In genomic region chrX:52162756-52163155, GRCm38 (mm10) we compare ENCODE assay signal across 9 mouse cellular contexts. TPM values are rescaled to one million over a fixed set of nuclear protein-coding genes. Genes with fewer than 3 reads are reported as not detected.
A peak's percentile ranks its signal among the peaks of the same experiment; 100 is the strongest.
DNase-seq lines count a peak whose midpoint lies in the region; ATAC-seq and TF ChIP-seq lines count a peak whose summit lies in the region.
"Had no signal": no experiment of that assay in that cellular context is flagged by ENCODE, and none has a peak within 500 bp of the region (broad histone marks: within the 10 kb centered on the region; RNA-seq: fewer than 3 reads in every experiment).

No protein-coding gene starts in this region.

- TF ChIP-seq EP300 in heart, adult 2 months (IDR thresholded peaks at IDR 0.05; ENCODE audit: insufficient read depth, low read depth, low read length): no peak
- TF ChIP-seq EP300 in liver, postnatal 0 days (IDR thresholded peaks at IDR 0.05; ENCODE audit: low read depth): no peak

- peak overlapping the region; percentile 63 for H3K4me3 ChIP-seq in heart, embryonic 11.5 days (ENCODE audit: low read depth, low read length)
- H3K4me3 ChIP-seq in heart, adult 2 months: no peak overlapping the region
- peak overlapping the region; percentile 80; the same call in 1 of the 2 replicates for H3K4me3 ChIP-seq in G1E (ENCODE audit: low read depth, low read length)
- peak overlapping the region; percentile 49 for H3K4me3 ChIP-seq in hindbrain, embryonic 12.5 days
- H3K4me3 ChIP-seq in liver, postnatal 0 days (ENCODE audit: low read depth, low read length): peak overlapping the region; percentile 63; the same call in 1 of the 2 replicates

- no peak for DNase-seq in heart, adult 2 months
- no peak for DNase-seq in G1E (ENCODE audit: low spot score)
- no peak for DNase-seq in liver, postnatal 0 days
- DNase-seq in adrenal gland, adult 8-10 months: no peak
- no peak for DNase-seq in embryo, embryonic 10.5 days (ENCODE audit: low spot score)
- DNase-seq in urinary bladder, postnatal 14 days (ENCODE audit: low spot score): no peak
- DNase-seq: layer of hippocampus, adult 9-11 months had no signal

- no peak overlapping the region for H3K27ac ChIP-seq in heart, embryonic 11.5 days (ENCODE audit: low read depth, low read length)
- no peak overlapping the region; the same call in 1 of the 2 replicates for H3K27ac ChIP-seq in heart, adult 2 months
- no peak overlapping the region for H3K27ac ChIP-seq in hindbrain, embryonic 12.5 days
- no peak overlapping the region for H3K27ac ChIP-seq in liver, postnatal 0 days (ENCODE audit: low read depth)

- no peaks in the 10 kb centered on the region for H3K36me3 ChIP-seq in heart, embryonic 11.5 days (ENCODE audit: control insufficient read depth, insufficient read depth, low read length)
- H3K36me3 ChIP-seq in heart, adult 2 months (ENCODE audit: control insufficient read depth, insufficient read depth, low read length): no peaks in the 10 kb centered on the region
- peaks cover 13% of the 10 kb centered on the region for H3K36me3 ChIP-seq in G1E (replicated peaks)
- no peaks in the 10 kb centered on the region for H3K36me3 ChIP-seq in hindbrain, embryonic 12.5 days
- H3K36me3 ChIP-seq in liver, postnatal 0 days (replicated peaks; ENCODE audit: insufficient read depth, low read length): no peaks in the 10 kb centered on the region

- peak overlapping the region; percentile 78; the same call in 1 of the 2 replicates for H3K9ac ChIP-seq in heart, embryonic 11.5 days (ENCODE audit: low read depth, low read length)
- no peak overlapping the region for H3K9ac ChIP-seq in heart, adult 2 months (ENCODE audit: low read depth, low read length)
- no peak overlapping the region for H3K9ac ChIP-seq in hindbrain, embryonic 12.5 days
- no peak overlapping the region for H3K9ac ChIP-seq in liver, postnatal 0 days (replicated peaks)

- H3K4me2 ChIP-seq in heart, embryonic 11.5 days: peak overlapping the region; percentile 73
- peak overlapping the region; percentile 66 for H3K4me2 ChIP-seq in hindbrain, embryonic 12.5 days (replicated peaks)
- peak overlapping the region; percentile 78 for H3K4me2 ChIP-seq in liver, postnatal 0 days (ENCODE audit: low read depth, low read length)

- no peak for TF ChIP-seq CTCF in heart, adult 2 months (IDR thresholded peaks at IDR 0.05)
- TF ChIP-seq CTCF in G1E (IDR thresholded peaks at IDR 0.05; ENCODE audit: low read depth, low read length): no peak
- no peak for TF ChIP-seq CTCF in liver, postnatal 0 days (IDR thresholded peaks at IDR 0.05; ENCODE audit: low read depth)

- H3K4me1 ChIP-seq in heart, embryonic 11.5 days (ENCODE audit: control insufficient read depth, insufficient read depth, low read length): no peaks in the 10 kb centered on the region
- no peaks in the 10 kb centered on the region for H3K4me1 ChIP-seq in heart, adult 2 months (ENCODE audit: control insufficient read depth, insufficient read depth, low read length)
- peaks cover 21% of the 10 kb centered on the region for H3K4me1 ChIP-seq in G1E (ENCODE audit: insufficient read depth, low read depth, low read length)
- no peaks in the 10 kb centered on the region for H3K4me1 ChIP-seq in hindbrain, embryonic 12.5 days
- H3K4me1 ChIP-seq in liver, postnatal 0 days (ENCODE audit: insufficient read depth): no peaks in the 10 kb centered on the region

- no peak for TF ChIP-seq POLR2A in heart, adult 2 months (IDR thresholded peaks at IDR 0.05; ENCODE audit: insufficient read depth, low read depth, low read length)

- WGBS in heart, embryonic 11.5 days (ENCODE audit: insufficient replicate concordance): 35% methylated on average over 6 of the region's 6 CpGs
- 38% methylated on average over 6 of the region's 6 CpGs for WGBS in heart, adult 2 months
- WGBS in hindbrain, embryonic 12.5 days: 26% methylated on average over 6 of the region's 6 CpGs
- 37% methylated on average over 6 of the region's 6 CpGs for WGBS in liver, postnatal 0 days (ENCODE audit: insufficient replicate concordance)

- H3K79me2 ChIP-seq in heart, adult 2 months (replicated peaks; ENCODE audit: control insufficient read depth, insufficient read depth, low read length): no peaks in the 10 kb centered on the region

- ATAC-seq in heart, embryonic 11.5 days (replicated peaks; ENCODE audit: insufficient number of reproducible peaks, low FRiP score, low TSS enrichment): no peak
- ATAC-seq in G1E (ENCODE audit: extremely low read depth, insufficient number of reproducible peaks, low FRiP score, poor library complexity, severe bottlenecking): no peak
- no peak for ATAC-seq in hindbrain, embryonic 12.5 days (ENCODE audit: low FRiP score)
- no peak for ATAC-seq in liver, postnatal 0 days

- intact Hi-C loops in heart, adult 2 months (cut with DNase I): loop anchor here (10.0 kb wide), 3 partner anchors 102 to 212 kb away; no protein-coding TSS in a partner anchor

- H3K9me3 ChIP-seq in heart, embryonic 11.5 days (replicated peaks; ENCODE audit: control insufficient read depth, low read length): no peaks in the 10 kb centered on the region
- no peaks in the 10 kb centered on the region for H3K9me3 ChIP-seq in G1E (replicated peaks)
- H3K9me3 ChIP-seq in hindbrain, embryonic 12.5 days (replicated peaks): no peaks in the 10 kb centered on the region
- H3K9me3 ChIP-seq in liver, postnatal 0 days (ENCODE audit: low read length): no peaks in the 10 kb centered on the region

- peaks cover 3% of the 10 kb centered on the region; the same call in 1 of the 2 replicates for H3K27me3 ChIP-seq in heart, embryonic 11.5 days (ENCODE audit: control insufficient read depth, insufficient read depth, low read length)
- H3K27me3 ChIP-seq in heart, adult 2 months (ENCODE audit: control insufficient read depth, insufficient read depth, low read length): no peaks in the 10 kb centered on the region
- no peaks in the 10 kb centered on the region for H3K27me3 ChIP-seq in G1E (ENCODE audit: insufficient read depth, low read length)
- peaks cover 18% of the 10 kb centered on the region for H3K27me3 ChIP-seq in hindbrain, embryonic 12.5 days
- H3K27me3 ChIP-seq in liver, postnatal 0 days (ENCODE audit: insufficient read depth, low read length): peaks cover 26% of the 10 kb centered on the region; the same call in 1 of the 2 replicates

RNA-seq across cellular contexts. Expression of gene Gpc4, which starts 2.3 kb away (rescaled TPM):
- 37.2 and 51.9 TPM in 2 replicates for polyA plus RNA-seq in heart, embryonic 11.5 days (2014; fragmentation: Nextera tagmentation; extraction: Ambion mirVana)
- total RNA-seq in heart, adult 2 months (2021): 10 to 100 TPM; 33.6 to 34.4 TPM
- 21.8 and 27.1 TPM in 2 replicates for polyA plus RNA-seq in heart, adult 2 months (2012; rRNA removed)
- total RNA-seq in G1E (2014; fragmentation: Nextera tagmentation) (74.3 and 86.4 TPM in 2 replicates), G1E (2017) (21.9 and 23.6 TPM in 2 replicates)
- 22.7 and 27.2 TPM in 2 replicates for polyA plus RNA-seq in G1E (2012)
- 23.1 and 23.8 TPM in 2 replicates for polyA plus RNA-seq in hindbrain, embryonic 12.5 days (2016; fragmentation: Nextera tagmentation; extraction: Ambion mirVana)
- polyA plus RNA-seq in liver, postnatal 0 days (2015; fragmentation: Nextera tagmentation; extraction: Ambion mirVana): 15.8 and 19.7 TPM in 2 replicates
- 100 to 1,000 TPM in 2 of 4 experiments, 10 to 100 TPM in 2; 87.2 to 214 (median 143) TPM for total RNA-seq in adrenal gland, adult 8-10 months (2022)
